Mouse (Mus musculus) hindbrain, embryonic 12.5 days (tissue): Measurements from ENCODE around the gene Slc47a1. TPM values are rescaled to one million over a fixed set of nuclear protein-coding genes. Genes with fewer than 3 reads are reported as not detected.
"Not testable (repeated sequence)": the region's sequence is repeated elsewhere in the genome, so short reads cannot be mapped to it uniquely, and the experiment has no call there.

Experiments used
- ATAC-seq: fragments of 200-750 bp; cut with Nextera tagmentation; 2 replicates; pipeline ENCODE4 v1.8.0; 2017; ENCODE audit warnings: moderate TSS enrichment; ENCODE audit not compliant: low FRiP score
- H3K27ac ChIP-seq: fragments of 300-500 bp; sonication (generic); 2 replicates; pipeline ENCODE4 v1.5.1; 2016; ENCODE audit warnings: mild to moderate bottlenecking
- H3K27me3 ChIP-seq: fragments of 300-500 bp; sonication (generic); 2 replicates; pipeline ENCODE4 v1.6.1; 2016; ENCODE audit warnings: mild to moderate bottlenecking
- H3K36me3 ChIP-seq: fragments of 300-500 bp; sonication (generic); 2 replicates; pipeline ENCODE4 v1.6.1; 2016; ENCODE audit warnings: mild to moderate bottlenecking
- H3K4me1 ChIP-seq: fragments of 300-500 bp; sonication (generic); 2 replicates; pipeline ENCODE4 v1.6.1; 2016
- H3K4me2 ChIP-seq: fragments of 300-500 bp; sonication (generic); replicated peaks from 2 replicates; pipeline ENCODE4 v1.6.1; 2016; ENCODE audit warnings: mild to moderate bottlenecking
- H3K4me3 ChIP-seq: fragments of 300-500 bp; sonication (generic); 2 replicates; pipeline ENCODE4 v1.5.1; 2016; ENCODE audit warnings: mild to moderate bottlenecking
- H3K9ac ChIP-seq: fragments of 300-500 bp; sonication (generic); 2 replicates; pipeline ENCODE4 v1.6.1; 2016; ENCODE audit warnings: mild to moderate bottlenecking, moderate library complexity
- H3K9me3 ChIP-seq: fragments of 300-500 bp; sonication (generic); replicated peaks from 2 replicates; pipeline ENCODE4 v1.6.1; 2016; ENCODE audit warnings: mild to moderate bottlenecking
- WGBS: fragments of 180-500 bp; shearing (Covaris S2); methylation state at CpG from one replicate; pipeline ENCODE4 v1.1.7; 2016; 5-methylcytosine and 5-hydroxymethylcytosine counted together
- polyA plus RNA-seq: library from polyadenylated mRNA; unstranded; fragments of >200 nt; fragmentation: Nextera tagmentation; extraction: Ambion mirVana; gene quantifications from 2 replicates; pipeline ENCODE4 v1.2.1, GENCODE M21; 2016

The Slc47a1 gene
- 0.10 and 0.20 TPM in 2 replicates for polyA plus RNA-seq

DNA sequence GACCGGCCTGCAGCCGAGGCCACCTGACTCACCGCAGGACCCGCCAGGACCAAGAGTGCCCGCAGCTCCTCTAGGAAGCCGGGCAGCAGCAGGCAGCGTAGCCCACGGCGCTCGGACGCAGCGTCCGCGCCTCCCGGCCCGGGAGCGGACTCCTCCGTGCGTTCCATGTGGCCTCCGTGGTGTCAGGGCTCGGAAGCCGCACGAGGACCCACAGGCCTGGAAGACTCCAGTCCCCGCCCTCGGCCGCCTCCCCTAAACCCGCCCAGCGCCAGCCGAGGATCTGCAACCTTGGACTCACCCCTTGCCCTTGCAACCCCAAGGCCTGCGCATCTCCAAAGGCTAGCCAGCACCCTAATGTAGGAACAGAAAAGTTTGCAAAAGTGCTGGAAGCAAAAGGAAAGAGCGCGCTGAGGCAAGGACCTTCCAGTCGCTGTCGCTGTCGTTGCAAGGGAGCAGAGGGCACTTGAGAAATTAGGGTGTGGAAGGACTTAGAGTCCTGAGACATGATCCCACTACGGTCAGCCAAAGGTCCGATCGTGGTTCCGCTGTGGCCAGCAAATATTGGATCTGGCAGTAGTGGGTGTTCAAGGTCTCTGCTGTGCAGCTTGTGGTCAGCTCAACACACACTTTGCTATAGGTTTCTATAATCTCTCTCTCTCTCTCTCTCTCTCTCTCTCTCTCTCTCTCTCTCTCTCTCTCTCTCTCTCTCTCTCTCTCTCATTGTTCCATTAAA lies at the start of gene Slc47a1:
TSS of gene Slc47a1 (minus strand) at position 465 of the 733 bp plus-strand sequence.
- H3K9me3 ChIP-seq, result no peaks in the 10 kb centered on the region
- H3K4me3 ChIP-seq, result peak within 1 kb of the TSS; percentile 21
- 17% methylated on average over 39 of the region's 39 CpGs for WGBS
- H3K27ac ChIP-seq, result no peak within 1 kb of the TSS
- H3K36me3 ChIP-seq, result no peaks in the 10 kb centered on the region
- peaks cover 41% of the 10 kb centered on the region for H3K27me3 ChIP-seq
- peak within 1 kb of the TSS; percentile 46 for H3K4me2 ChIP-seq
- peaks cover 5% of the 10 kb centered on the region for H3K4me1 ChIP-seq
- no peak within 1 kb of the TSS for H3K9ac ChIP-seq
- ATAC-seq, result no peak

DNA sequence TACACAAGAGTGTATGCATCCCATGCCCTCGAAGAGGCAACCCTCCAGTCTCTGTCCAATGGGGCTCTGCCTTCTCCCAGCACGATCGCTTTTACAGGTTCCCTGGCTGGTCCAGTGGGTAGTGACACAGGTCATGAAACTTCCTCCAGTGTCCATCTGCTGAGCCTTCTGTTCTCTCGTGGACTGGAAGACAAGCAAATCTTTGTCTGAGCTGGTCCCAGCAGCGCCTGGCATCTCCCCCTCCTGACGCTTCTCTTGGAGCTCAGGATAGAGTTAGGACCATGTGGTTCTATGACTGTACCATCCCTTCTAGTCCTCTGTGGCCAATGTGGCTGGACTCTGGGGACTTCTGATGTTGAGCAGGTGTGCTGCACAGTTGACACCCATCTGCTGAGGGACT lies 41.1 kb upstream of the Slc47a1 start:
- no peak overlapping the region for H3K27ac ChIP-seq
- H3K4me2 ChIP-seq, result no peak overlapping the region
- no peak overlapping the region for H3K9ac ChIP-seq
- no peak for ATAC-seq
- H3K4me1 ChIP-seq, result 0 out of 2 replicates have a peak, but pooled peaks cover 3% of the 10 kb centered on the region
- no peaks in the 10 kb centered on the region for H3K27me3 ChIP-seq
- no peaks in the 10 kb centered on the region for H3K36me3 ChIP-seq
- WGBS, result 87% methylated on average over 6 of the region's 6 CpGs
- H3K4me3 ChIP-seq, result no peak overlapping the region
- H3K9me3 ChIP-seq, result peaks cover 7% of the 10 kb centered on the region; the same call in 1 of the 2 replicates

DNA sequence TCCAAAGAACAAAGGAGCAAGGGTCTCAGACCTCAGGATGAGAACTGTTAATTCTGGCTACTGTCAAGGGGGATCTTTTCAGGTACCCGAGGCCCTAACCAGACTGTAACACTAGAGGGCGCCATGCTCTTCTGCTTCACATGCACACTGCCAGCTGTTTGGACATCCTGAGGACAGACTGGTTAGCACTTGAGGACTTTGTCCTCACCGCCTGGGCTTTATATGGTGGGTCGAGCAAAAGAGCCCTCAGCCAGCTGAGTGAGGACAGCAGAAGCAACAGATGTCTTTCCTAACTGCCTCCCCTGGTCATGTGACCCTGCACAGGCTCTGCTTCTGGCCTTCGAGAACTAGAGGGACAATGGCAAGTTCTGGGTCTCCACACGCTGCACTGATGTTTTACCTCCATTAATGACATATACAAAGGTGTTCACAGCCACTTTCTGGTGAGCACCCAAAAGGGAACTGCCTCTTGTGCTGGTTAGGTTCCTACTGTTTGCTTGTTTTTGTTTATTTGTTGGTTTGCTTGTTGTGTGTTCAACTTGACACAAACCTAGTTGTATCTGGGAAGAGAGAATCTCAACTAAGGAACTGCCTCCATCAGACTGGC lies 39.9 kb upstream of the Slc47a1 start:
- no peak overlapping the region for H3K4me2 ChIP-seq
- 0 out of 2 replicates have a peak, but pooled peaks cover 3% of the 10 kb centered on the region for H3K4me1 ChIP-seq
- 31% methylated on average over 6 of the region's 6 CpGs for WGBS
- no peak overlapping the region for H3K4me3 ChIP-seq
- no peak overlapping the region for H3K9ac ChIP-seq
- H3K9me3 ChIP-seq, result peaks cover 7% of the 10 kb centered on the region; the same call in 1 of the 2 replicates
- H3K36me3 ChIP-seq, result no peaks in the 10 kb centered on the region
- H3K27ac ChIP-seq, result no peak overlapping the region
- peak; percentile 46; the same call in 1 of the 2 replicates for ATAC-seq
- H3K27me3 ChIP-seq, result no peaks in the 10 kb centered on the region

DNA sequence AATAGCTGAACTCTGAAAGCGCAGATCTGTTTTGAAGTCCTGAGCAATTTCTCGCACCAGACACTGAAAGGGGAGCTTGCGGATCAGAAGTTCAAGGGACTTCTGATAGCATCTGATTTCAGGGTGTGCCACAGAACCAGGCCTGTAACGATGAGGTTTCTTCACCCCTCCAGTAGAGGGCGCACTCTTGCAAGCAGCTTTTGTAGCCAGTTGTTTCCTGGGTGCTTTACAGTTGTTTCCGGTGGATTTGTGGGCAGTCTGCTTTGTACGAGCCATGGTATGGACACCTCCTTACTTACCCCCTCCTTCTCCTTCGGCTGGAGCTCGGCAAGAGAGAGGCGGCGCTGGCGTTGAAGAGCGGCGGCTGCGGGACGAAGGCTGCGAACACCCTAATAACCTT lies 38.4 kb upstream of the Slc47a1 start:
- H3K9ac ChIP-seq, H3K4me2 ChIP-seq, H3K36me3 ChIP-seq, H3K9me3 ChIP-seq, H3K27ac ChIP-seq, H3K4me1 ChIP-seq, H3K4me3 ChIP-seq, H3K27me3 ChIP-seq, ATAC-seq: not testable (repeated sequence)
- WGBS, result 85% methylated on average over 17 of the region's 17 CpGs

- Histone ChIP-seq H3K36me3 (no peaks in the 10 kb centered on the region), H3K4me1 (0 out of 2 replicates have a peak, but pooled peaks cover 3% of the 10 kb centered on the region), H3K27ac (no peak overlapping the region), H3K9me3 (peaks cover 7% of the 10 kb centered on the region; the same call in 1 of the 2 replicates), H3K4me2 (no peak overlapping the region), H3K27me3 (0 out of 2 replicates have a peak, but pooled peaks cover 2% of the 10 kb centered on the region), H3K4me3 (no peak overlapping the region), H3K9ac (no peak overlapping the region)
- WGBS, result 87% methylated on average over 1 of the region's 1 CpGs
- no peak for ATAC-seq
Measured at GRCm38 (mm10) chr11:61415444-61415843, 37.3 kb upstream of the Slc47a1 start.

- 82% methylated on average over 3 of the region's 3 CpGs for WGBS
- no peak overlapping the region for H3K4me3 ChIP-seq
- no peak overlapping the region for H3K27ac ChIP-seq
- ATAC-seq, result no peak
- H3K36me3 ChIP-seq, result no peaks in the 10 kb centered on the region
- H3K27me3 ChIP-seq, result 0 out of 2 replicates have a peak, but pooled peaks cover 2% of the 10 kb centered on the region
- H3K9ac ChIP-seq, result no peak overlapping the region
- no peak overlapping the region for H3K4me2 ChIP-seq
- H3K9me3 ChIP-seq, result 0 out of 2 replicates have a peak, but pooled peaks cover under 1% of the 10 kb centered on the region
- H3K4me1 ChIP-seq, result 0 out of 2 replicates have a peak, but pooled peaks cover 3% of the 10 kb centered on the region
Measured at GRCm38 (mm10) chr11:61414560-61414959, 36.4 kb upstream of the Slc47a1 start.

DNA sequence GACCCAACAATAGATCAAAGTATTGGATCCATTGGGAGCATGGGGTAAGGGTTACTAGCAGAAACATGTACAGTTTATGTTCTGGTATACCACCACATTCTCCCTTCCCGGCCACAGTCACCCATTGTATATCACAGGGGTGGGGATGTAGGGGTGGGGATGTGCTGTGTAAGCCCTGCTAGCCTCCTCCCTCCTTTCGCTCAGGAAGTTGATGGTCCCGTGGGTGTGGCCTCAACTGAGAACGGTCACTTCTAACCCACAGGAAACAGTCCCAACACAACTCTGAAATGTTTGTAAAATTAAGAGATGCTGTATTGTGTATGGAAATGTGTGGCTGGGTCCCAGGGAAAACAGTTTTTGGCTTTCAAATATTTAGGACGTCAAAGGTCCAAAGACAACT lies 35.3 kb upstream of the Slc47a1 start:
- no peak for ATAC-seq
- H3K4me3 ChIP-seq, result no peak overlapping the region
- no peak overlapping the region for H3K9ac ChIP-seq
- 82% methylated on average over 5 of the region's 5 CpGs for WGBS
- H3K27ac ChIP-seq, result no peak overlapping the region
- no peaks in the 10 kb centered on the region for H3K36me3 ChIP-seq
- 0 out of 2 replicates have a peak, but pooled peaks cover 3% of the 10 kb centered on the region for H3K4me1 ChIP-seq
- 0 out of 2 replicates have a peak, but pooled peaks cover 2% of the 10 kb centered on the region for H3K27me3 ChIP-seq
- H3K4me2 ChIP-seq, result no peak overlapping the region
- H3K9me3 ChIP-seq, result no peaks in the 10 kb centered on the region

DNA sequence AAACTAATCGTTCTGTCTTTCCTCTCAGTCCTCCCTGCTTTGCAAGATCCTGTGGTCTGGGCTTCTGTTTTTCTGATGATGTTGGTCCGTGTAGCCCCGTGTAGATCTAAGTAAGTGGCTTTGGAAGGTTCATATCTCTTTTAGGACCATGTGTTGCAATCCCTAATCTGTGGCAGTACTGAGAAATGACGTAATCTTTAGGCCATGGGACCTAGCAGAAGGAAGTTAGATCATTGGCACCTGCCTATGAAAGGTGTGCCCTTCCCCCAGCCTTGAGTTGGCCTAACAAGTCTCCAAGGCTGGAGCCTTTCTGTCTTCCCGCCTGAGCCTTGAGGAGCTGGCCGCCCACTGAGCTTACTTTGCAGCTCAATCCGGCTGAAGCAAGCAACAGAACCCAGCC lies 33.7 kb upstream of the Slc47a1 start:
- WGBS, result 50% methylated on average over 7 of the region's 7 CpGs
- Histone ChIP-seq H3K27me3 (0 out of 2 replicates have a peak, but pooled peaks cover 2% of the 10 kb centered on the region), H3K27ac (no peak overlapping the region), H3K36me3 (no peaks in the 10 kb centered on the region), H3K4me1 (no peaks in the 10 kb centered on the region), H3K9me3 (no peaks in the 10 kb centered on the region), H3K4me2 (no peak overlapping the region), H3K4me3 (no peak overlapping the region), H3K9ac (no peak overlapping the region)
- no peak for ATAC-seq

DNA sequence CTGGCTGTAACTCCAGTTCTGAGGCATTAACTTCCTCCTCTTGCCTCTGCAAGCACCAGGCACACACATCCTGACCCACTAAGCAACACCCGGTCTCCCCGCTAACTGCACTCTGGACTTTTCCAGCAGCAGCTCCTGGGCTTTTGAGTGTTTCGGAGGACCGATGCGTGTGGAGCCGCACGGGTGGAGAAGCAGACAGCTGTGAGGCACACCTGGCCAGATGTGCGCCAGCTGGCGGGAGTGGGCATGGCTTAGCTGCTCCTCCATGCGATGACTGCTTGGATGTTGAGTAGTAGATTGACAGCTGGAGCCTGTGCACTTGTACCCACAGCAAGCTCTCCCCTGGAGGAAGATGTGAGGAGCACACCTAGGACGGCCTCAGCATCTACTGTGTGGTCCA lies 33.1 kb upstream of the Slc47a1 start:
- Histone ChIP-seq H3K4me1 (no peaks in the 10 kb centered on the region), H3K27me3 (0 out of 2 replicates have a peak, but pooled peaks cover 2% of the 10 kb centered on the region), H3K9me3 (no peaks in the 10 kb centered on the region), H3K9ac (no peak overlapping the region), H3K4me3 (no peak overlapping the region), H3K27ac (no peak overlapping the region), H3K36me3 (no peaks in the 10 kb centered on the region), H3K4me2 (no peak overlapping the region)
- 85% methylated on average over 11 of the region's 11 CpGs for WGBS
- ATAC-seq, result no peak

DNA sequence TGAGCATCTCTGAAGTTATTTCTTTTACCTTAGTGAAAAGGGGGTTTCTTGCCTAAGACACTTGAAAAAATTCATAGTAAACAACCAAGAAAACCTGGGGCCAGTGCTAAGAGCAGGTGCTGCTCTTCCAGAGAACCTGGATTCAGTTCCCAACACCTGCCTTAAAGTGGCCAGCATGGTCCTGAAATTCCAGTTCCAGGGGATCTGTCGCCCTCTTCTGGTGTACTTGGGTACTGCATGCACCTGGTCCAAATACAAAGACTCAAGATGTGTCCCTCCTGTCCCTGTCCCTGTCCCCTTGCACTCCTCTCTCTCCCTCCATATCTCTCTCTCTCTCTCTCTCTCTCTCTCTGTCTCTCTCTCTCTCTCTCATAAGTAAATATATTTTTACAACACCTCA lies 32.0 kb upstream of the Slc47a1 start:
- H3K36me3 ChIP-seq, result no peaks in the 10 kb centered on the region
- H3K27ac ChIP-seq, result no peak overlapping the region
- 0% methylated on average over 1 of the region's 1 CpGs for WGBS
- H3K4me3 ChIP-seq, result no peak overlapping the region
- no peaks in the 10 kb centered on the region for H3K4me1 ChIP-seq
- 0 out of 2 replicates have a peak, but pooled peaks cover 2% of the 10 kb centered on the region for H3K27me3 ChIP-seq
- H3K4me2 ChIP-seq, result no peak overlapping the region
- no peaks in the 10 kb centered on the region for H3K9me3 ChIP-seq
- no peak overlapping the region for H3K9ac ChIP-seq
- no peak for ATAC-seq

DNA sequence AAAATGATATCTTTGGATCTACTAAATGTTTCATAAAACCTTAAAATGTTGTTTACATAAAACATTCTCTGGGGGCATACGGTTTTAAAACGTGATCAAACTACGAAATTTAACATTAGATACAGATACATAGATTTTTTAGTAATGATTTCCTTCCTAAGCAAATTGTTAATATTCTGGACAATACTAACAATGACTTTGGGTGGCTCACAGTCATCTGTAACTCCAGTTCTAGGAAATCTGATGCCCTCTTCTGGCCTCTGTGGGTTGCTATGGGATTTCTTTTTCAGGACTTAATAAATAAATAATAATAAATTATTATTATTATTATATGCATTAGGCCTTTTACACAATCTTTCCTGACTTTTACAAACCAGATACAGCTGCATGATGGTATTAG lies 30.9 kb upstream of the Slc47a1 start:
- H3K9ac ChIP-seq, result peak overlapping the region; percentile 67; the same call in 1 of the 2 replicates
- H3K27me3 ChIP-seq, result 0 out of 2 replicates have a peak, but pooled peaks cover 2% of the 10 kb centered on the region
- H3K4me1 ChIP-seq, result no peaks in the 10 kb centered on the region
- H3K27ac ChIP-seq, result peak overlapping the region; percentile 97; the same call in 1 of the 2 replicates
- WGBS, result 13% methylated on average over 3 of the region's 3 CpGs
- no peaks in the 10 kb centered on the region for H3K9me3 ChIP-seq
- ATAC-seq, result no peak
- H3K4me3 ChIP-seq, result peak overlapping the region; percentile 60
- H3K4me2 ChIP-seq, result peak overlapping the region; percentile 48
- H3K36me3 ChIP-seq, result no peaks in the 10 kb centered on the region
